In the genomic region with DNA sequence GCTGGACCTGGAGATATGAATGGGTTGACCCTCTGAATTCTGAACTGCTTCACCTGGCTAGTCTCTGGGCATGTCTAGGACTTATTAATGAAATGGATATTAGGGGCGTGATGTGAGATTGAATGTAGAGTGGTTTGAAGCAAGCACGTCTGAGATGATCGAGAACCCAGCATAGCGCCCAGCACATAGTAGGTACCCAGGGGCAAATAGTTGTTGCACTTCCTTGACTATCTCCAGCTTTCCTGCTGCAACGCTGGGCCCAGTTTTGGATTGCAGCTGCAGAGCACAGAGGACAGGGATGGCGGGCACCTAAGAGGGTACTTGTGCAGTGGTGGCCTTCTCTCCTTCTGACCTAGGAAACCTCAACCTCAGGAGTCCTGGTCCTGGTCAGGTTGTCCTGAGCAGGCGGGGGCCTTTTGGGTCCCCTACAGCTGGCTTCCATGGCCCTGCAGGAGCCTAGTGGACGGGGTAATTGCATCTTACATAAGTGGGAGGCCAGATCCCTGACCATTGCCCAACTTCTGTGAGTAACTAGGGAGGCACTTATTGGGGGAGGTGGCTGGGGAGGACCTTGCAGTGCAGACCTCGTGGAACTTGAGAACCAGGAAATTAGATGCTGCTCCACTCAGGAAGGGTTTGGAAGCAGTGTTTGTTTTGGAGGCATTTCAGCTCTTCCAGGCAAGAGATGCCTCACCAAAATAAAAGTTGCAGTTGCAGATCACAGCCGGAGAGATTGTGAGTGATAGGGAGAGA, we compare ENCODE assay signal across 8 mouse cellular contexts. TPM values are rescaled to one million over a fixed set of nuclear protein-coding genes. Genes with fewer than 3 reads are reported as not detected.
A peak's percentile ranks its signal among the peaks of the same experiment; 100 is the strongest.
DNase-seq lines count a peak whose midpoint lies in the region; ATAC-seq and TF ChIP-seq lines count a peak whose summit lies in the region.

No protein-coding gene starts in this region.

- no peaks in the 10 kb centered on the region for H3K36me3 ChIP-seq in testis, adult 2 months (ENCODE audit: control insufficient read depth, insufficient read depth, low read length)
- H3K36me3 ChIP-seq in intestine, postnatal 0 days (ENCODE audit: control insufficient read depth, insufficient read depth): no peaks in the 10 kb centered on the region
- no peaks in the 10 kb centered on the region for H3K36me3 ChIP-seq in lung, embryonic 14.5 days (ENCODE audit: insufficient read depth)

- ATAC-seq in intestine, postnatal 0 days: no peak
- ATAC-seq in lung, embryonic 14.5 days (ENCODE audit: insufficient read depth): no peak

- 58% methylated on average over 10 of the region's 10 CpGs for WGBS in intestine, postnatal 0 days
- WGBS in lung, embryonic 14.5 days: 69% methylated on average over 10 of the region's 10 CpGs

- peak overlapping the region; percentile 42 for H3K9ac ChIP-seq in intestine, postnatal 0 days (ENCODE audit: low read depth, low read length)
- H3K9ac ChIP-seq in lung, embryonic 14.5 days: peak overlapping the region; percentile 84

- no peaks in the 10 kb centered on the region for H3K9me3 ChIP-seq in intestine, postnatal 0 days (ENCODE audit: control insufficient read depth)
- H3K9me3 ChIP-seq in lung, embryonic 14.5 days (ENCODE audit: low read depth, low read length): no peaks in the 10 kb centered on the region

- DNase-seq in testis, postnatal 10 days (ENCODE audit: low spot score): no peak
- DNase-seq in gastrocnemius, adult 8-10 months (ENCODE audit: low spot score in 2 of 2): peak; percentile 57 to 73
- DNase-seq in lung, embryonic 14.5 days: no peak
- DNase-seq in right cerebral cortex, adult 18-20 months: no peak
- no peak for DNase-seq in frontal cortex, postnatal 36 days (ENCODE audit: low spot score in 2 of 2)
- DNase-seq in embryo, embryonic 10 days (ENCODE audit: low spot score): no peak

- H3K4me1 ChIP-seq in testis, adult 2 months (ENCODE audit: control insufficient read depth, insufficient read depth, low read length): peaks cover 23% of the 10 kb centered on the region
- peaks cover 18% of the 10 kb centered on the region for H3K4me1 ChIP-seq in intestine, postnatal 0 days (replicated peaks; ENCODE audit: control insufficient read depth, insufficient read depth, low read length)
- peaks cover 18% of the 10 kb centered on the region for H3K4me1 ChIP-seq in lung, embryonic 14.5 days (ENCODE audit: insufficient read depth)

- no peak for TF ChIP-seq POLR2A in testis, adult 2 months (IDR thresholded peaks at IDR 0.05; ENCODE audit: control insufficient read depth, low read depth, low read length)

- H3K27ac ChIP-seq in testis, adult 2 months (ENCODE audit: control insufficient read depth, insufficient read depth, low read depth, low read length): no peak overlapping the region
- H3K27ac ChIP-seq in intestine, postnatal 0 days (ENCODE audit: low read depth, low read length): peak overlapping the region; percentile 62
- H3K27ac ChIP-seq in lung, embryonic 14.5 days (ENCODE audit: low read depth): no peak overlapping the region

- TF ChIP-seq CTCF in testis, adult 2 months (IDR thresholded peaks at IDR 0.05; ENCODE audit: control insufficient read depth, insufficient read depth, insufficient replicate concordance, low read depth, low read length): no peak
- no peak for TF ChIP-seq CTCF in intestine, postnatal 0 days (IDR thresholded peaks at IDR 0.05; ENCODE audit: low read depth)
- TF ChIP-seq CTCF in lung, embryonic 14.5 days (IDR thresholded peaks at IDR 0.05; ENCODE audit: low read depth): no peak

- H3K27me3 ChIP-seq in testis, adult 2 months (ENCODE audit: control insufficient read depth, insufficient read depth, low read length): no peaks in the 10 kb centered on the region
- H3K27me3 ChIP-seq in intestine, postnatal 0 days (replicated peaks; ENCODE audit: control insufficient read depth, insufficient read depth, low read length): no peaks in the 10 kb centered on the region
- H3K27me3 ChIP-seq in lung, embryonic 14.5 days (ENCODE audit: insufficient read depth, low read length): no peaks in the 10 kb centered on the region

- peak overlapping the region; percentile 83 for H3K4me2 ChIP-seq in intestine, postnatal 0 days (replicated peaks; ENCODE audit: low read depth)
- H3K4me2 ChIP-seq in lung, embryonic 14.5 days: peak overlapping the region; percentile 94

- H3K4me3 ChIP-seq in testis, adult 2 months (ENCODE audit: control insufficient read depth, low read depth, low read length): peak overlapping the region; percentile 42
- H3K4me3 ChIP-seq in intestine, postnatal 0 days (ENCODE audit: low read depth, low read length): peak overlapping the region; percentile 91
- peak overlapping the region; percentile 83 for H3K4me3 ChIP-seq in lung, embryonic 14.5 days (ENCODE audit: low read depth, low read length)

RNA-seq across cellular contexts. Expression of gene Map2k3, which starts 1.5 kb away (rescaled TPM):
- polyA plus RNA-seq in testis, adult 2 months (2012; rRNA removed): 36.6 and 36.8 TPM in 2 replicates
- total RNA-seq in gastrocnemius, adult 8-10 months (2022): 100 to 1,000 TPM; 117 to 122 (median 119) TPM
- polyA plus RNA-seq in intestine, postnatal 0 days (2015; fragmentation: Nextera tagmentation; extraction: Ambion mirVana): 86.4 and 86.5 TPM in 2 replicates
- 100.0 and 102 TPM in 2 replicates for polyA plus RNA-seq in lung, embryonic 14.5 days (2014; fragmentation: Nextera tagmentation; extraction: Ambion mirVana)

RNA-seq across cellular contexts. Expression of gene Natd1, which starts 18.8 kb away (rescaled TPM):
- polyA plus RNA-seq in testis, adult 2 months (2012; rRNA removed): 34.6 and 39.6 TPM in 2 replicates
- total RNA-seq in gastrocnemius, adult 8-10 months (2022): 1 to 10 TPM; 6.5 to 9.2 (median 7.3) TPM
- polyA plus RNA-seq in intestine, postnatal 0 days (2015; fragmentation: Nextera tagmentation; extraction: Ambion mirVana): 8.9 and 9.3 TPM in 2 replicates
- 19.1 and 24.5 TPM in 2 replicates for polyA plus RNA-seq in lung, embryonic 14.5 days (2014; fragmentation: Nextera tagmentation; extraction: Ambion mirVana)

RNA-seq across cellular contexts. Expression of gene Tmem11, which starts 54.3 kb away (rescaled TPM):
- 15.6 TPM in 2 replicates for polyA plus RNA-seq in testis, adult 2 months (2012; rRNA removed)
- total RNA-seq in gastrocnemius, adult 8-10 months (2022): 10 to 100 TPM; 37.2 to 44.1 (median 43.5) TPM
- polyA plus RNA-seq in intestine, postnatal 0 days (2015; fragmentation: Nextera tagmentation; extraction: Ambion mirVana): 34.6 and 39.3 TPM in 2 replicates
- polyA plus RNA-seq in lung, embryonic 14.5 days (2014; fragmentation: Nextera tagmentation; extraction: Ambion mirVana): 66.4 and 73.4 TPM in 2 replicates

Comparison
In these comparisons a context has a peak if more than half of its experiments do, and no peak if none do; other contexts are left out.
1. DNase-seq: peak in gastrocnemius, adult 8-10 months (2 of 2); none in testis, postnatal 10 days (single experiment), lung, embryonic 14.5 days (single experiment), right cerebral cortex, adult 18-20 months (single experiment), frontal cortex, postnatal 36 days (0 of 2) and embryo, embryonic 10 days (single experiment).
2. Peak in every context shown above with its lines, with median percentiles within 50 percentile points of each other: H3K4me3 ChIP-seq.